Mouse (Mus musculus) spleen, adult 18-20 months (tissue): ENCODE measurements at regions not wholly inside any gene's neighbourhood (a gene's known extent, or its start where the extent isn't known, plus 50 kb on each side); places are given as distances from the start of the nearest gene placed in this dataset.

Source experiments
- DNase-seq, 2 experiments: peaks; one replicate each; pipeline ENCODE4 v3.0.0; 2022; ENCODE audit warnings: mixed read lengths in 2 of 2

DNA sequence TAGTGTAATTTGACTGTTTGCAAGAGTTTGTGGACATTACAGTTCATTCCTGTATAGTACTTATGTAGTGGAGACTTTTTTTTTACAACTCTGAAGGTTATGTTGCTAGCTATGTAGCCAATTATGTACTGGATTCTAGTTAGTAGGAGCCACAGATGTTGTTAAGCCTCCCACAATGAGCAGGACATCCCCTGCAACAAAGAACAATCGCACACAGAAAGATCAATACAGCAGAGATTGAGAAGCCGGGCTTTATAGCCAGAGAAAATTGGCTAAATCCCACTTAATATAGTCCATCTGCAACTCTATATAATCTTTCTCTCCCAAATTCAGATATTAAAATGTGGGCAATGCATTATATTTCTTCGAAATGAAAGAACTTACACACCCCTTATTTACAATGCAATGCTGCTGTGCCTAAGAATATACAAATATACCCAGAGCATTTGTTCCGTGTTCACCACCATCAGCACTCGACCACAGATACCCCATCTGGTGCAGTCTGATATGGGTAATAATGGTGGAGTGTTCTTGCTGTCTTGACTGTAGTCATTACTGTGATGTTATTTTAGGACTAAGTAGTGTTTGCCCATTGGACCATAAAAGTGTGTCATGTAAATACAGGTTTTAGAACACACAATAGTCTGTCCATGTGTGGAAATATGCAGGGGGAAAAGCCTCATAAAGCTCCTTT lies 1351.9 kb upstream of the Zeb2 start:
- no peak for DNase-seq

- DNase-seq = no peak
Observed at GRCm38 (mm10) chr2:46465389-46465788, 1348.2 kb upstream of the Zeb2 start.

DNA sequence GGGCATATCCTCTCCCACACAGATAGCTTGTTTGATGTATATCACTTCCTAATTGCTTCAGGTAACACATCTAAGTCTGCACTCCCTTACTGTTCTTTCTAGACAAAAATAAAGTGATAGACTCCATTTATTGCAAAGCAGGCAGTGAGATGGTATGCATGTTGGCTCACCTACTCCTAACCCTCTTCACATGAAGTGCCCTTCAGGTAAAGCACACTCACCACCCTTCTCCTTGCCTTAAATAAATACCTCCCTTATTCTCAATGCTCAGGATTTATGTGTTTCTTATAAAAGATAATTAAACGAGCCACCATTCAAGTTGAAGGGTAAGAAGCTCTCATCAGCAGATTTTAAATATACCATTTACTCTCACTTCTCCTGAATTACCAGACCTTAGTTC lies 1347.7 kb upstream of the Zeb2 start:
- DNase-seq = no peak

DNA sequence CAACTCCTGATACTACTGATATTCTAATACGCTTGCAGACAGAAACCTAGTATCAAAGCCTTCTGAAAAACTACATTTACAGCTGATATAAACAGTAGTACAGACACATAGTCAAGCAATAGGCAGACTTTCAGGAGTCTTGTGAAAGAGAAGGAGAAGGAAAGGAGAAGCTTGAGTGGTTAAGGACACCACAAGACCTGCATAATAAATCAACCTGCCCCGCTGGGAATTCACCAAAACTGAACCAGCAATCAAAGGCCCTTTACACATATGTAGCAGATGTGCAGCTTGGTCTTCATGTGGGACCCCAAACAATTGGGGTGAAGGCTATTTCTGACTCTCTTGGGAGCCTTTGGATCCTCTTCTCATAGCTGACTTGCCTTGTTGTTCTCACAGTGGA lies 1345.5 kb upstream of the Zeb2 start:
- no peak for DNase-seq

DNA sequence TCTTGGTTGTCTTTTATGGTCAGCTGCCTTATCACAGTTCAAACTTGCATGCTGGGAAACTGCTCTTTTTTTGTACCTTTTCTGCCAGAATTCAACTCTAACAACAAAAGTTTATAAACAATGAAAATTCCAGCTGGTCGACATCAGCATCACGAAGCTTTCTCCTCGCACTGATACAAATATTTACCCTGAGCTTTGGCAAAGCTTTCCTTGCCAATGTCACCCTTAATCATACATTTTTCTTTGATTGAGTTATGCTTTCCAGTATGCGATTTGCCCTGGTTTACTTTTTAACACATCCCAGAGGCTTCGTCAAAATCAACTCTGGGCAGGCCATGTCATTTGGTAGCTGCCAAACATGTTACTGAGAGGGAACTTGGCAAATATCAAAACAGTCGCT lies 1333.5 kb upstream of the Zeb2 start:
- DNase-seq = no peak

GRCm38 (mm10) chr2:46445306-46445705 lies 1328.1 kb upstream of the Zeb2 start:
- no peak for DNase-seq

DNA sequence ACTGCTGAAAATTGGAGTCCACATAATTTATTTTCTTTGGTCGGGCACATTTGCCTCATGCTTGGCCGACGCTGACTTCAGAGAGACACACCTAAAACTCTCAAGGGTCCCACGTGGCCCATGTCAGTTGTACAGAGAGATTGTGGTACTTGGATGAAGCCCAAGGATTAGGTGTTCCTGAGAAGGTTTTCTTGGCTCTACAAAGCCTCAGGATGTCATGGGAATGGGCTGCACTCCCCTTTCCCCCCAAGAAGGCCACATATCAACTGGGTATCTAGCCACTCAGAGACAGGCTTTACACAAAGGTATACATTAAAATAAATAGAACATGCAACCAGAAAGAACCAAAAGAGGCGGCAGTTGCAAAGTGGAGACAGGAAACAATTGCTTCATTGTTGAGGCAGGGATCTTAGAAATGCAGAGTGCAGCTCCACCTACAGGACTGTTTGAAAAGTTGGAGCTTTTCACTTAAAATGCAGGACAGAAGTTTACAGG lies 1326.5 kb upstream of the Zeb2 start:
- DNase-seq = peak in 1 of 2 experiments; percentile 11

- DNase-seq = no peak
Observed at GRCm38 (mm10) chr2:46443061-46443685, 1326.0 kb upstream of the Zeb2 start.

GRCm38 (mm10) chr2:46442576-46442975 lies 1325.4 kb upstream of the Zeb2 start:
- DNase-seq = no peak

- DNase-seq = no peak
Observed at GRCm38 (mm10) chr2:46441927-46442326, 1324.7 kb upstream of the Zeb2 start.

DNA sequence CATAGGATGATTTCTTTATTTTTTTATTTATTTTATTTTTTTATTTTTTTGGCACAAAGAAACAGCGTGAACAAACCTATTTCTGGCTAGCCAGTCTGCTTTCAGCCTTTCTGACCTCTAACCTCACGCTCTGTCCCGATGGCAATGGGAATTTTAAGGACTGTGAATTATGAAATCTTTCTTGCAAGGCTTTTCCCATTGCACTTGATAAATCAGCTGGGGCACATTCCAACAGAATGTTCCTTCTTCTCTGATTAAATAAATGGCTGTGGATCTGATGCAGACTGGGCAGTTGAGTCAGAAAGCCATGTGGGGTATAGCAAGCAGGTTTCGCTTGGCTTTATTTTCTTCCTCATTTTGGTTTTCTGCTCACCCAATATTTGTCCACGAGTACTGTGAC lies 1324.2 kb upstream of the Zeb2 start:
- no peak for DNase-seq

DNA sequence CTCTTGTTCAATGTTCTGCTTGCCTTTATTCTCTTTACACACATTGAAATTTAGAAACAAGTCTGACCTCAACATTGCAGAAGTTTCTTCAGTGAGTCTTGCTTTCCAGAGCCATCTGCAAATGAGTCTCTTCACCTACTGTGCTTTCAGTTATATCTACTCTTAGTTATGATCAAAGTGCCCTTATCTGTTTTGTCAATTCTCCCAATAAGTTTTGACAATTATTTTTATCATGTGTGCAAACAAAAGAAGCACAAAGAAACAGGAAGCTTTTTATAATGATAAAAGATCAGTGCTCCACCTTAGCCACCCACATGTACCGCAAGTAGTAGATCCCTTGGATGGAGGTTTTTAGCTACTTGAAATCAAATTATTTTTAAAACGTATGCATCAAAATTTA lies 1322.8 kb upstream of the Zeb2 start:
- no peak for DNase-seq

DNA sequence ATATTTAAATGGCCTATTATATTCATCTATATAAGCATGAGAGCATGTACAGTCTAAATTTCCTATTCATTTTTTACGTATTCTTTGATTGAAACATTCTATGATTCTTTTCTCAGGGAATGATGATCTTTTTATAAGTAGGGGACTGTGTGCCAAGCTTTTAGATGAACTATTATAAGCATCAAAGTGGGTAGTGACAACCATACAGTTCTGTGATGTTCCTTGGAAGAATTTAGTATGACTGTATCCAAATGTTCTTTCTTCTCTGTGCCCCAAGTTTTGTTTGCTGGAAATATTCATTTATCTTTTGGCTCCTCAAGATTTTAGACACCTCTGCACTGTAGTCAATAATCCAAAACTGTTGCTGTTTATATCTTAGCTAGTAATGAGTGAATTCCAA lies 1301.1 kb upstream of the Zeb2 start:
- DNase-seq = no peak

- no peak for DNase-seq
Observed at GRCm38 (mm10) chr2:46402373-46403114, 1285.3 kb upstream of the Zeb2 start.

- DNase-seq = no peak
Observed at GRCm38 (mm10) chr2:46394161-46394560, 1277.0 kb upstream of the Zeb2 start.

DNA sequence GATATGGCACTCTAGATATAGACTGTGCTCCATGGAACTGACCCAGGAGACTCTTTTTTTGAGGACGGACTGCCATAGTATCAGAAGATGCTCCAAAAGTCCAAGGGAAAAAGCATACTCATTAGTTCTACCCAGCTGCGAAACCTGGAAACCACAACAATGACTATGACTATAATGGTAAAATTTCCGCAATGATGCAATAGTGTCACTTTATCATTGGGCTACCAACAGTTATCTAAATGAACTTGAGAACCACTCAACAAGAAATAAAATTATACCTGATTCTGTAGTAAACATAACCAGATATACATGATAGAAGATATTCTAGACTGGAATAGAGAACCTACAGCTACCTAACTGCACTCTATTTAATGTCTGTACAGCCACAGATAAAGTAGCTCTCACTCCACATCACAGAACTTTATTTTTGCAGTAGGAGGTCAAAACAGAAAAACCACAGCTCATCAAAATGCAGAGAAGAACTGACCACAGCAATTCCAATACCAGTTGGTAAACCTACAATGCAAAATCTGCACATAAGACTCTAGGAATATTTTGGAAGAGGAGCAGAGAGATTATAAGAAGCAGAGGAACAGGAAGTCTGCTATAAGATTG lies 1255.8 kb upstream of the Zeb2 start:
- no peak for DNase-seq

GRCm38 (mm10) chr2:46371755-46372154 lies 1254.6 kb upstream of the Zeb2 start:
- DNase-seq = no peak

GRCm38 (mm10) chr2:46370949-46371348 lies 1253.8 kb upstream of the Zeb2 start:
- no peak for DNase-seq

DNA sequence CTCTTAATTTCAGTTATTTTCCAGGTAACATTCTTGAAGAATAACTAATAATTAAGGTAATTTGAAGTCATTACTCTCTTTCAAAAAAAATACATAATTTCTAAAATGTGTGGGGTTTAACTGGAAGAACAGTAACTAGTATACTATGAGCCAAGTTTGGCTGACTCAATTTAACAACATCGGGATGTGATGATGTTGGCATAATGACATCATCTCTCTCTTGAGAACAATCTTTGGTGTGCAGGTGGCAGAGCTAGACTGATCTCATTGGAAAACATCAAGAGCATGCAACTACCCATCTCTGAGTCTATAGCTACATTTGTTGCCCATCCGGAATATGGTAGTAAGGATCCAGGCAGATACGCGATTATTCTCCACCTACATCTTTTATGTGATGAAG lies 1251.7 kb upstream of the Zeb2 start:
- DNase-seq = no peak

GRCm38 (mm10) chr2:46366135-46366485 lies 1248.9 kb upstream of the Zeb2 start:
- no peak for DNase-seq

- DNase-seq = no peak
Observed at GRCm38 (mm10) chr2:46365428-46366134, 1248.4 kb upstream of the Zeb2 start.

DNA sequence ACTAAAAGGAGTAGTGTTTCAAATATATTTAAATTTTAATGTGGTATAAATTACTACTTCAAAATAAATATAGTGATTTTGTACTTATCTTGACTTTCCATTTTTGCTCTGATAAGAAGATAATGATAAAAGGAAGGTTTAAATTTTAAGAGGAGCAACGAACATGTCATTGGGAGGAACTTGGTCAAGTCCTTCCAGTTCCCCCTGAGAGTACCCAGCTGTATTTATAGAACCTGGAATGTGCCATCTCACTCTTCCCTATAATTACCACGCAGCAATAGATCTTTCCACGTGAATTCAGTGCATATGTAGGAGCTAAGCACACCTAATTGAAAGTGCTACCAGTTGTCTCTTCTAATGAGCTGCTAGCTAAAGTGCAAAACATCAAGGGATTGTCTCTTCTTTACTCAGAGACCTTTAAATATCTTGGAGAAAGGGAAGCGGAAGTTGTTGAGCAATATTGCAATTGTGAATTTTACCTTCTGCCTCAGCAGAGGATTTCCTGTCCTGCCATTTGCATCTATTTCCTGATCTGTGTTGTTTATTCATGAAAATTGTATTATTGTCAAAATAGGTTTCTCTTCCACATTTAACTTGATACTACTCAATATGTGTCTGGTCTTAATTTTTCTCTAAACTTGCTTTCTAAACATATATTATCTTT lies 1243.0 kb upstream of the Zeb2 start:
- no peak for DNase-seq
